Mouse (Mus musculus): ENCODE measurements around the gene Rps6ka2. TPM values are rescaled to one million over a fixed set of nuclear protein-coding genes. Genes with fewer than 3 reads are reported as not detected.

Rps6ka2 gene
- total and polyA plus RNA-seq, 3 experiments, result 0.22 TPM; not detected in 2

DNA sequence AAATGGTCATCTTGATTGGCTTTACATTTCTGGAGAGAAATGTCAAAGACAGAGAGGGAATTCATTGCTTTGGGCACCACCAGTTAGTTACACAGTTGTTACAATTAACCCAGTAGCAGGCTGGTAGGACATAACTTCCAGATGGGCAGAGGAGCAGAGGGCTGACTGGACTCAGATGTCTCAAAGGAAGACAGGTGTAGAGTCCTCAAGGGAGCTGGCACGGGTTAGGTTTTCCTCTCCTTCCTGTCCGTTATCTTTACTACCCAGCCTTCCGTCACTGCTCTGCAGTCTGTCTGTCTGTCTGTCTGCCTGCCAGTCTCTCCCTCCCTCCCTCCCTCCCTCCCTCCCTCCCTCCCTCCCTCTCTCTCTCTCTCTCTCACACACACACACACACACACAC lies 52.3 kb downstream of the Rps6ka2 start:
- Histone ChIP-seq H3K4me3 (ENCODE audit: low read depth, low read length) (no peak overlapping the region), H3K4me1 (ENCODE audit: insufficient read depth, low read depth, low read length) (no peaks in the 10 kb centered on the region), H3K36me3 (replicated peaks) (no peaks in the 10 kb centered on the region), H3K27me3 (ENCODE audit: insufficient read depth, low read length) (no peaks in the 10 kb centered on the region), H3K9me3 (replicated peaks) (peaks cover 18% of the 10 kb centered on the region)
- ATAC-seq (ENCODE audit: extremely low read depth, insufficient number of reproducible peaks, low FRiP score, poor library complexity, severe bottlenecking) (no peak), DNase-seq (ENCODE audit: low spot score) (no peak)
- TF ChIP-seq TAL1 (conservative IDR thresholded peaks at IDR 0.05; ENCODE audit: low read depth, low read length) (no peak), POLR2AphosphoS5 (IDR thresholded peaks at IDR 0.05; ENCODE audit: insufficient replicate concordance, low read depth, low read length) (no peak), GATA1 (IDR thresholded peaks at IDR 0.05; ENCODE audit: borderline replicate concordance, low read length) (no peak), GATA2 (IDR thresholded peaks at IDR 0.05; ENCODE audit: borderline replicate concordance, low read depth, low read length) (no peak), CTCF (IDR thresholded peaks at IDR 0.05; ENCODE audit: low read depth, low read length) (no peak)

GRCm38 (mm10) chr17:7228545-7228944 lies 58.6 kb downstream of the Rps6ka2 start:
- DNase-seq (ENCODE audit: low spot score) (no peak), ATAC-seq (ENCODE audit: extremely low read depth, insufficient number of reproducible peaks, low FRiP score, poor library complexity, severe bottlenecking) (no peak)

GRCm38 (mm10) chr17:7231312-7231711 lies 61.4 kb downstream of the Rps6ka2 start:
- TF ChIP-seq TAL1 (conservative IDR thresholded peaks at IDR 0.05; ENCODE audit: low read depth, low read length) (no peak), GATA1 (IDR thresholded peaks at IDR 0.05; ENCODE audit: borderline replicate concordance, low read length) (no peak), CTCF (IDR thresholded peaks at IDR 0.05; ENCODE audit: low read depth, low read length) (no peak), POLR2AphosphoS5 (IDR thresholded peaks at IDR 0.05; ENCODE audit: insufficient replicate concordance, low read depth, low read length) (no peak), GATA2 (IDR thresholded peaks at IDR 0.05; ENCODE audit: borderline replicate concordance, low read depth, low read length) (no peak)
- H3K4me1 ChIP-seq (ENCODE audit: insufficient read depth, low read depth, low read length), result no peaks in the 10 kb centered on the region
- no peak for ATAC-seq (ENCODE audit: extremely low read depth, insufficient number of reproducible peaks, low FRiP score, poor library complexity, severe bottlenecking)
- no peaks in the 10 kb centered on the region for H3K36me3 ChIP-seq (replicated peaks)
- no peak for DNase-seq (ENCODE audit: low spot score)
- H3K27me3 ChIP-seq (ENCODE audit: insufficient read depth, low read length), result no peaks in the 10 kb centered on the region
- H3K4me3 ChIP-seq (ENCODE audit: low read depth, low read length), result no peak overlapping the region
- peaks cover 30% of the 10 kb centered on the region for H3K9me3 ChIP-seq (replicated peaks)

More at GRCm38 (mm10) chr17:7228545-7228944, 58.6 kb downstream of the Rps6ka2 start:
- no peaks in the 10 kb centered on the region for H3K27me3 ChIP-seq (ENCODE audit: insufficient read depth, low read length)
- TF ChIP-seq GATA1 (IDR thresholded peaks at IDR 0.05; ENCODE audit: borderline replicate concordance, low read length), result no peak
- TF ChIP-seq CTCF (IDR thresholded peaks at IDR 0.05; ENCODE audit: low read depth, low read length), result no peak
- no peak for TF ChIP-seq POLR2AphosphoS5 (IDR thresholded peaks at IDR 0.05; ENCODE audit: insufficient replicate concordance, low read depth, low read length)
- no peak for TF ChIP-seq TAL1 (conservative IDR thresholded peaks at IDR 0.05; ENCODE audit: low read depth, low read length)
- TF ChIP-seq GATA2 (IDR thresholded peaks at IDR 0.05; ENCODE audit: borderline replicate concordance, low read depth, low read length), result no peak
- H3K9me3 ChIP-seq (replicated peaks), result peaks cover 27% of the 10 kb centered on the region
- no peaks in the 10 kb centered on the region for H3K4me1 ChIP-seq (ENCODE audit: insufficient read depth, low read depth, low read length)
- no peak overlapping the region for H3K4me3 ChIP-seq (ENCODE audit: low read depth, low read length)
- no peaks in the 10 kb centered on the region for H3K36me3 ChIP-seq (replicated peaks)

DNA sequence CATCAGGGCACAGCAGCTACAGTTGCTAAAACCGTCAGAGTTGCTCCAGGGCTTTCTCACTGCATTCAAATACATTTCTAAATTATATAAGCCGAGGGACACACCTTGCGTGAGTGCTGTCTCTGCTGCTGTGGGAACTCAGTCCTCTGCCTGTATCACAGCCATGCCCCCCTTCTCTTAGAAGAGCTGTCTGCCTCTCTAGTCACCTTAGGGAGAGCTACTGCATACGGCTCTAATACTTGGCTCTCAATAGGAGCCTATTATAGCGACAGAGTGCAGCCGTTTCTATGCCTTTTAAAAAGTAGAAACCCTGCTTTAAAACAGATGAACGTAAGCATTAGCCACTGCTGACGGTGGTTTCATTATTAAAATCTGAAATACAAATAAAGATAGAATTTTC lies 61.9 kb downstream of the Rps6ka2 start:
- peaks cover 35% of the 10 kb centered on the region for H3K9me3 ChIP-seq (replicated peaks)
- DNase-seq (ENCODE audit: low spot score), result no peak
- H3K4me1 ChIP-seq (ENCODE audit: insufficient read depth, low read depth, low read length), result no peaks in the 10 kb centered on the region
- H3K36me3 ChIP-seq (replicated peaks), result no peaks in the 10 kb centered on the region
- no peak for ATAC-seq (ENCODE audit: extremely low read depth, insufficient number of reproducible peaks, low FRiP score, poor library complexity, severe bottlenecking)
- no peaks in the 10 kb centered on the region for H3K27me3 ChIP-seq (ENCODE audit: insufficient read depth, low read length)
- TF ChIP-seq CTCF (IDR thresholded peaks at IDR 0.05; ENCODE audit: low read depth, low read length) (no peak), POLR2AphosphoS5 (IDR thresholded peaks at IDR 0.05; ENCODE audit: insufficient replicate concordance, low read depth, low read length) (no peak), GATA2 (IDR thresholded peaks at IDR 0.05; ENCODE audit: borderline replicate concordance, low read depth, low read length) (no peak), TAL1 (conservative IDR thresholded peaks at IDR 0.05; ENCODE audit: low read depth, low read length) (no peak), GATA1 (IDR thresholded peaks at IDR 0.05; ENCODE audit: borderline replicate concordance, low read length) (no peak)
- H3K4me3 ChIP-seq (ENCODE audit: low read depth, low read length), result no peak overlapping the region

DNA sequence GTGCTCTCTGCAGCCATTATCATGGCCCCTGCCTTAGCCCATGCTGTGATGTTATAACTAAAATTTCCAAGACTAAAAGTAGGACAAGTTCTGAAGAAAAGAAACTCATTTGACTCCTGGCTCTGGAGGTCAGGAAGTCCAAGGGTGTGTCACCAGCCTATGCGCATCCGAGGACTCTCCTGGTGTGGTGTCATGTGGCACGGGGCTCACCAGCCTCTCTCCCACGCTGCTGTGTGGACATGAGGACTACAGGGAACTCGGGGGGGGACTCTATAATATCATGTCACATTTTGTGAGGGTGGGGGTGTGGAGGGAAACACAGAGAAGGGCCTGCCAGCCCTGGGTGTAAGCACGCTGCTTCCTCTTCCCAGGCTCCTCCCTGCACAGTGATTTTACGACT lies 62.5 kb downstream of the Rps6ka2 start:
- peaks cover 35% of the 10 kb centered on the region for H3K9me3 ChIP-seq (replicated peaks)
- no peaks in the 10 kb centered on the region for H3K27me3 ChIP-seq (ENCODE audit: insufficient read depth, low read length)
- H3K36me3 ChIP-seq (replicated peaks), result no peaks in the 10 kb centered on the region
- TF ChIP-seq CTCF (IDR thresholded peaks at IDR 0.05; ENCODE audit: low read depth, low read length), result no peak
- TF ChIP-seq POLR2AphosphoS5 (IDR thresholded peaks at IDR 0.05; ENCODE audit: insufficient replicate concordance, low read depth, low read length), result no peak
- TF ChIP-seq GATA2 (IDR thresholded peaks at IDR 0.05; ENCODE audit: borderline replicate concordance, low read depth, low read length), result no peak
- TF ChIP-seq GATA1 (IDR thresholded peaks at IDR 0.05; ENCODE audit: borderline replicate concordance, low read length), result no peak
- no peak for TF ChIP-seq TAL1 (conservative IDR thresholded peaks at IDR 0.05; ENCODE audit: low read depth, low read length)
- no peak overlapping the region for H3K4me3 ChIP-seq (ENCODE audit: low read depth, low read length)
- H3K4me1 ChIP-seq (ENCODE audit: insufficient read depth, low read depth, low read length), result no peaks in the 10 kb centered on the region
- ATAC-seq (ENCODE audit: extremely low read depth, insufficient number of reproducible peaks, low FRiP score, poor library complexity, severe bottlenecking) (no peak), DNase-seq (ENCODE audit: low spot score) (no peak)

- no peak for DNase-seq (ENCODE audit: low spot score)
- H3K4me3 ChIP-seq (ENCODE audit: low read depth, low read length), result no peak overlapping the region
- no peaks in the 10 kb centered on the region for H3K36me3 ChIP-seq (replicated peaks)
- H3K27me3 ChIP-seq (ENCODE audit: insufficient read depth, low read length), result no peaks in the 10 kb centered on the region
- H3K4me1 ChIP-seq (ENCODE audit: insufficient read depth, low read depth, low read length), result no peaks in the 10 kb centered on the region
- no peak for ATAC-seq (ENCODE audit: extremely low read depth, insufficient number of reproducible peaks, low FRiP score, poor library complexity, severe bottlenecking)
- H3K9me3 ChIP-seq (replicated peaks), result peaks cover 37% of the 10 kb centered on the region
- TF ChIP-seq GATA1 (IDR thresholded peaks at IDR 0.05; ENCODE audit: borderline replicate concordance, low read length) (no peak), CTCF (IDR thresholded peaks at IDR 0.05; ENCODE audit: low read depth, low read length) (no peak), POLR2AphosphoS5 (IDR thresholded peaks at IDR 0.05; ENCODE audit: insufficient replicate concordance, low read depth, low read length) (no peak), TAL1 (conservative IDR thresholded peaks at IDR 0.05; ENCODE audit: low read depth, low read length) (no peak), GATA2 (IDR thresholded peaks at IDR 0.05; ENCODE audit: borderline replicate concordance, low read depth, low read length) (no peak)
These were observed 63.3 kb downstream of the Rps6ka2 start for GRCm38 (mm10) chr17:7233197-7233596.

Measured in G1E (cell line).